Mouse (Mus musculus) embryonic fibroblast, embryonic 13.5 days (primary cell): Measurements from ENCODE around the gene Ptgr1. TPM values are rescaled to one million over a fixed set of nuclear protein-coding genes. Genes with fewer than 3 reads are reported as not detected.

Source experiments
- H3K27ac ChIP-seq: 2 replicates; pipeline ENCODE4 v1.5.1; 2012; ENCODE audit warnings: low read length, control low read depth, inconsistent platforms; ENCODE audit not compliant: insufficient read depth
- H3K4me1 ChIP-seq: 2 replicates; pipeline ENCODE4 v1.6.1; 2011; ENCODE audit warnings: low read length; ENCODE audit not compliant: control insufficient read depth, insufficient read depth
- H3K4me3 ChIP-seq: 2 replicates; pipeline ENCODE4 v1.5.1; 2011; ENCODE audit warnings: mild to moderate bottlenecking, control low read depth, low read length; ENCODE audit not compliant: insufficient read depth
- CTCF ChIP-seq: IDR thresholded peaks from 2 replicates; pipeline ENCODE4 v1.5.1; 2011; ENCODE audit warnings: mild to moderate bottlenecking, control low read depth, low read length, moderate library complexity, borderline replicate concordance; ENCODE audit not compliant: insufficient read depth
- POLR2A ChIP-seq: IDR thresholded peaks from 2 replicates; pipeline ENCODE4 v1.6.1; 2011; ENCODE audit warnings: low read depth, mild to moderate bottlenecking, control low read depth, low read length, moderate library complexity
- polyA plus RNA-seq: library from polyadenylated mRNA; stranded (reverse); fragments of >200 nt; gene quantifications from 2 replicates; pipeline ENCODE4 v1.2.4, GENCODE M21; 2011; ENCODE audit warnings: low read depth; ENCODE audit not compliant: missing spikeins, insufficient read length

Ptgr1 gene
- polyA plus RNA-seq, 1 experiment = 21.6 TPM

DNA sequence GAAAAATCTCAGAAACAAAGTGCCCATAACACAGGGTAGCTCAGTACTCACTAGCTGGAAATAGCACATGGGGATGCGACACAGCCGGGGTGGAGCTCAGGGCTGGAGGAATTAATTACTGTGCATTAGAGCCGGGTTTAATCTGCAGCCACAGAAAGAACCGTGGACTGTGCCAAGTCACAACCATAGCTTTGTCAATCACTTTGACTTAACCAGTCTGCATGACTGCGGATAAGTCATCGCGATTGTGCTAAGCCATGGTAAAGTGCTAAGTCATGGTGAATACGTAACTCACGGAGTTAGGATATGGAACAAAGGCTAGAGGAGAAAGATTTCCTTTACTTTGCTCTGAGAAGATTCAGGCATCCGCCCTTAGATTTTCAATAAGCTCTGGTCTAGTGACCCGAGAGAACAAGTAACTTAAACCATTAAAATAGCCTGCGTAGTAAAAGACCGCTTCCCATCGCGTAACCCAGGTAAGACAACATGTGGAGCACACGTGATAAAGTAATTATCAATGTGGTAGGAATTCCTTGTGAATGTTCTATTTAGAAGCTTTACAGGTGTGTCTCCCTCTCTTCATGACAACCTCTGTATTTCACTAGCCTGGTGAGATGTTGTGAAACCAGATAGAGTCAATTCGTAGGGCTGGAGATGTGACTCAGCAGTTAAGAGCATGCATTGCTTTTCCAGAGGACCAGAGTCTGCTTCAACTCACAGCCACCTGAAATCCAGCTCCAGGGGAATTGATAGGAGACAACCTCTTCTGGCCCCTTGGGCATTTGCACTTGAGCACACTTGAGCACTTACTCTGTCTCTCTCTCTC lies 3.9 kb upstream of the Ptgr1 start:
- H3K4me3 ChIP-seq = no peak overlapping the region
- TF ChIP-seq CTCF (no peak), POLR2A (no peak)

GRCm38 (mm10) chr4:58989303-58989898 lies 2.5 kb upstream of the Ptgr1 start:
- no peak overlapping the region for H3K4me3 ChIP-seq
- no peak for TF ChIP-seq CTCF
- TF ChIP-seq POLR2A = no peak
- H3K27ac ChIP-seq = no peak overlapping the region
- H3K4me1 ChIP-seq = no peaks in the 10 kb centered on the region

More for the DNA sequence above, 3.9 kb upstream of the Ptgr1 start:
- H3K27ac ChIP-seq = no peak overlapping the region
- no peaks in the 10 kb centered on the region for H3K4me1 ChIP-seq

- Histone ChIP-seq H3K4me1 (no peaks in the 10 kb centered on the region), H3K4me3 (no peak overlapping the region), H3K27ac (no peak overlapping the region)
- TF ChIP-seq POLR2A (no peak), CTCF (no peak)
Observed at GRCm38 (mm10) chr4:58985157-58985648, 1.7 kb downstream of the Ptgr1 start.

DNA sequence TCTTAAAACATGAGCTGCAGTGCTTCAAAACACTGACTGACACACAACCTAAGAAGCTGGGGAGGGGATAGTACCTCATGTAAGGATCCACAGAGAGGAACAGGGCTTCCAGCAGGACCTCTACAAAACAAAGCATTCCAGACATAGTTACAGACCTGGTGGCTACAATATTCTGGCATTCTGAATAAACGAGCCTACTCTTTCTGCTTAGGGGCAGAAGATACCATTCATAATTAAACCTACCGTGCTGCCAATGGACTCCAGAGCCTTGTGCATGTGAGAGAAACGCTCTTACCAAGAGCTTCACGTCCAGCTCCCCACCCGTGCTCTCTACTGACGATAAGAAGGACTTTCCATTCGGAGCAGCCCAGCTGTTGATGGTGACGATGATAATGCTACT lies 4.1 kb downstream of the Ptgr1 start:
- Histone ChIP-seq H3K27ac (no peak overlapping the region), H3K4me3 (no peak overlapping the region), H3K4me1 (no peaks in the 10 kb centered on the region)
- TF ChIP-seq POLR2A = no peak
- no peak for TF ChIP-seq CTCF

- Histone ChIP-seq H3K4me1 (no peaks in the 10 kb centered on the region), H3K27ac (no peak overlapping the region), H3K4me3 (no peak overlapping the region)
- TF ChIP-seq POLR2A (no peak), CTCF (no peak)
Observed at GRCm38 (mm10) chr4:58981421-58981820, 5.5 kb downstream of the Ptgr1 start.

DNA sequence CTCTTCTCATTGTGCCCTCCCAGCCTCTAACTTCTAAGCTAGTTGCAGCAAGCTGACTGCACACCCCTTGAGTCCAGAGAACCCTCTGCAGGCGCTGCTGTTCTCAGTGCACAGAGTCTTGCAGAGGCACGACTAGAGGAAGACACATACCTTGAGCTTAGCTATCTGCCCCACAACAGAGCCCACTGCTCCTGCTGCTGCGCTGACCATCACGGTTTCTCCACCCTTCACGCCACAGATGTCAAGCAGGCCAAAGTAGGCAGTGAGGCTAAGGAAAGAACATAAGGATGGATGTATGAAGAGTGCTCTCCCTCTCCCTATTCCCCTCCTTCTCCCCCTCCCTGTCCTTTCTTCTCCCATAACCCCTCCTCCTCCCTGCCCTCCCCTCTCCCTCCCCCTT lies 11.2 kb downstream of the Ptgr1 start:
- TF ChIP-seq POLR2A (no peak), CTCF (no peak)

DNA sequence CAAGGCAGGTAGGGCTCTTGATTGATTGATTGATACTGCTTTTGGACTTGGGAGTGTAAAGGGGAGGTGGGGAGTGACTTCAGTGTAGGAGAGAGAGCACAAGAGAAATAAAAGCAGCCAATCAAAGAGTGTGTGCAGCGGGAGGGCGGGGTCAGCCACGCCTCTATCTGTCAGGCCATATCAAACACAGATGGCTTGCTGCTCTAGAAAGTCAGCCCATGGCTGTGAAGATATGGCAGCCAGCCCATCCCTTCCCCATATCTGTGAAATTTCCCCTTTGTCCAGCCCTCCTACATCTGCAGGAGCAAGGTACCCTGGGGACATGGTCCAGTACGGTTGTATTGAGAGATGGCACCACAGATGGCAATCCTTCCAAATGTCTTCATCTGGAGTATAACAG lies 16.2 kb downstream of the Ptgr1 start:
- H3K4me3 ChIP-seq = no peak overlapping the region
- H3K27ac ChIP-seq = no peak overlapping the region
- TF ChIP-seq POLR2A (no peak), CTCF (no peak)
- H3K4me1 ChIP-seq = no peaks in the 10 kb centered on the region

More for the DNA sequence above, 11.2 kb downstream of the Ptgr1 start:
- Histone ChIP-seq H3K4me1 (no peaks in the 10 kb centered on the region), H3K4me3 (no peak overlapping the region), H3K27ac (no peak overlapping the region)

- Histone ChIP-seq H3K4me3 (no peak overlapping the region), H3K27ac (no peak overlapping the region), H3K4me1 (no peaks in the 10 kb centered on the region)
- no peak for TF ChIP-seq CTCF
- no peak for TF ChIP-seq POLR2A
Observed at GRCm38 (mm10) chr4:58965136-58965535, 21.8 kb downstream of the Ptgr1 start.

DNA sequence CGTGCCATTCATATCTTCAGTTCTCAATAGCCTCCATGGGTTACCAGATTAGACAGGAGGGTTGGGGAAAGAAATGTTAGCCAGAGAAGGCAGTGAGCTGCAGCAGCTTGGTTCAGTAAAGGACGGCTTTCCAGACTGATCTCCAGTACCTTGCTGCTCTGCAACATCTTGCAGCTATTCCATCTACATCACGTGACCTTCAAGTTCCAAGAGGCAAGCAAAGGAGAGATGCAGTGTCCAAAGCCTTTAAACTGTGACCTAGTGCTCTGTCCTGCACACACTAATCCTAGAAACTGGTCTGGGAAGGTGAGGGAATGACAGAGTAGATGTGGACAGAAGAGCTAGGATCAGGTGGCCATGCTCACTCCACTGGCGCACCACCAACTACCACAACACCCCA lies 23.6 kb downstream of the Ptgr1 start:
- Histone ChIP-seq H3K4me1 (no peaks in the 10 kb centered on the region), H3K27ac (no peak overlapping the region), H3K4me3 (no peak overlapping the region)
- TF ChIP-seq POLR2A (no peak), CTCF (no peak)

DNA sequence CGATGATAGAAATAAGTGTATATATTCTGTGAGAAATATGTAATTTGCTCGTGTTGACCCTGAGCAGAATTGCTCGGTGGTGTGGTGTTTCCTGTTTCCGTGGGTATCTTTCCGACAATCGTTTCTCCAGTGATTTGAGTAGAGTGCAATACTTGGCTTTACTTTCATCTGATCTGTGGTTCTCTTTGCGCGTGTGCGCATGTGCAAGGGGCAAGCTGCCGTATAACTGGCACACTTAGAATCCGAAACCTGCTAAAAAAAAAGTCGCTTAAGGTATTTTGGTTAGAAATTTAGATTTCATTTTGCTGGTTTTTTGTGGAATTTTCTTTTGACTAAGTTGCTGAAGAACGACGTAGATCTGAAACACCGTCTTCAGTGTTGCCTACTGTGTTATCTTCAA lies 25.2 kb downstream of the Ptgr1 start:
- TF ChIP-seq CTCF = no peak
- TF ChIP-seq POLR2A = no peak
- H3K4me1 ChIP-seq = no peaks in the 10 kb centered on the region
- no peak overlapping the region for H3K4me3 ChIP-seq
- no peak overlapping the region for H3K27ac ChIP-seq
